Mouse (Mus musculus) neural tube, embryonic 15.5 days (tissue): ENCODE measurements around the gene Gadd45g. TPM values are rescaled to one million over a fixed set of nuclear protein-coding genes. Genes with fewer than 3 reads are reported as not detected.

Source experiments
- ATAC-seq: fragments of 200-750 bp; cut with Nextera tagmentation; 2 replicates; pipeline ENCODE4 v1.8.0; 2017; ENCODE audit warnings: mild to moderate bottlenecking, moderate TSS enrichment, moderate library complexity; ENCODE audit not compliant: low FRiP score
- H3K27ac ChIP-seq: fragments of 300-500 bp; sonication (generic); replicated peaks from 2 replicates; pipeline ENCODE4 v1.5.1; 2015; ENCODE audit warnings: mild to moderate bottlenecking, inconsistent platforms
- H3K27me3 ChIP-seq: fragments of 300-500 bp; sonication (generic); replicated peaks from 2 replicates; pipeline ENCODE4 v1.6.1; 2015; ENCODE audit warnings: inconsistent platforms
- H3K36me3 ChIP-seq: fragments of 300-500 bp; sonication (generic); 2 replicates; pipeline ENCODE4 v1.6.1; 2015; ENCODE audit warnings: inconsistent platforms
- H3K4me1 ChIP-seq: fragments of 300-500 bp; sonication (generic); 2 replicates; pipeline ENCODE4 v1.6.1; 2015; ENCODE audit warnings: inconsistent platforms
- H3K4me2 ChIP-seq: fragments of 300-500 bp; sonication (generic); 2 replicates; pipeline ENCODE4 v1.6.1; 2015; ENCODE audit warnings: inconsistent platforms, mild to moderate bottlenecking, moderate library complexity
- H3K4me3 ChIP-seq: fragments of 300-500 bp; sonication (generic); replicated peaks from 2 replicates; pipeline ENCODE4 v1.5.1; 2015; ENCODE audit warnings: mild to moderate bottlenecking, inconsistent platforms
- H3K9ac ChIP-seq: fragments of 300-500 bp; sonication (generic); replicated peaks from 2 replicates; pipeline ENCODE4 v1.6.1; 2015; ENCODE audit warnings: mild to moderate bottlenecking, inconsistent platforms
- H3K9me3 ChIP-seq: fragments of 300-500 bp; sonication (generic); replicated peaks from 2 replicates; pipeline ENCODE4 v1.6.1; 2016; ENCODE audit warnings: inconsistent platforms
- WGBS: fragments of 180-500 bp; shearing (Covaris S2); methylation state at CpG from one replicate; pipeline ENCODE4 v1.1.7; 2015; ENCODE audit warnings: mixed read lengths; 5-methylcytosine and 5-hydroxymethylcytosine counted together
- polyA plus RNA-seq: library from polyadenylated mRNA; unstranded; fragments of >200 nt; fragmentation: Nextera tagmentation; extraction: Ambion mirVana; gene quantifications from 2 replicates; pipeline ENCODE4 v1.2.1, GENCODE M21; 2015

The Gadd45g gene
- polyA plus RNA-seq, 1 experiment from 2014 or later = 35.4 TPM

GRCm38 (mm10) chr13:51876131-51876530 lies 29.7 kb downstream of the Gadd45g start:
- no peaks in the 10 kb centered on the region for H3K36me3 ChIP-seq
- H3K4me1 ChIP-seq = no peaks in the 10 kb centered on the region
- no peak overlapping the region for H3K27ac ChIP-seq
- WGBS = 74% methylated on average over 12 of the region's 12 CpGs
- no peaks in the 10 kb centered on the region for H3K9me3 ChIP-seq
- no peak for ATAC-seq
- H3K9ac ChIP-seq = no peak overlapping the region
- no peaks in the 10 kb centered on the region for H3K27me3 ChIP-seq
- H3K4me2 ChIP-seq = no peak overlapping the region
- no peak overlapping the region for H3K4me3 ChIP-seq

GRCm38 (mm10) chr13:51878806-51879205 lies 32.3 kb downstream of the Gadd45g start:
- Histone ChIP-seq H3K4me1 (no peaks in the 10 kb centered on the region), H3K4me3 (no peak overlapping the region), H3K27me3 (no peaks in the 10 kb centered on the region), H3K36me3 (no peaks in the 10 kb centered on the region), H3K4me2 (no peak overlapping the region), H3K9ac (no peak overlapping the region), H3K27ac (no peak overlapping the region), H3K9me3 (no peaks in the 10 kb centered on the region)
- WGBS = 41% methylated on average over 8 of the region's 8 CpGs
- ATAC-seq = no peak

GRCm38 (mm10) chr13:51879571-51879970 lies 33.1 kb downstream of the Gadd45g start:
- Histone ChIP-seq H3K9ac (no peak overlapping the region), H3K4me2 (no peak overlapping the region), H3K4me1 (no peaks in the 10 kb centered on the region), H3K27ac (no peak overlapping the region), H3K9me3 (no peaks in the 10 kb centered on the region), H3K36me3 (no peaks in the 10 kb centered on the region), H3K4me3 (no peak overlapping the region), H3K27me3 (no peaks in the 10 kb centered on the region)
- WGBS = 86% methylated on average over 3 of the region's 3 CpGs
- ATAC-seq = no peak

- Histone ChIP-seq H3K27ac (no peak overlapping the region), H3K4me1 (no peaks in the 10 kb centered on the region), H3K4me2 (no peak overlapping the region), H3K4me3 (no peak overlapping the region), H3K9me3 (no peaks in the 10 kb centered on the region), H3K27me3 (no peaks in the 10 kb centered on the region), H3K36me3 (no peaks in the 10 kb centered on the region), H3K9ac (no peak overlapping the region)
- 82% methylated on average over 4 of the region's 4 CpGs for WGBS
- no peak for ATAC-seq
Observed at GRCm38 (mm10) chr13:51880019-51880418, 33.5 kb downstream of the Gadd45g start.

- 75% methylated on average over 11 of the region's 11 CpGs for WGBS
- Histone ChIP-seq H3K4me1 (no peaks in the 10 kb centered on the region), H3K36me3 (no peaks in the 10 kb centered on the region), H3K4me3 (no peak overlapping the region), H3K9me3 (no peaks in the 10 kb centered on the region), H3K27ac (no peak overlapping the region), H3K27me3 (no peaks in the 10 kb centered on the region), H3K9ac (no peak overlapping the region), H3K4me2 (no peak overlapping the region)
- no peak for ATAC-seq
Observed at GRCm38 (mm10) chr13:51881271-51882128, 35.0 kb downstream of the Gadd45g start.

GRCm38 (mm10) chr13:51882218-51882617 lies 35.7 kb downstream of the Gadd45g start:
- no peaks in the 10 kb centered on the region for H3K36me3 ChIP-seq
- H3K4me2 ChIP-seq = no peak overlapping the region
- H3K4me1 ChIP-seq = no peaks in the 10 kb centered on the region
- H3K27ac ChIP-seq = no peak overlapping the region
- no peak for ATAC-seq
- no peaks in the 10 kb centered on the region for H3K27me3 ChIP-seq
- H3K9ac ChIP-seq = no peak overlapping the region
- 80% methylated on average over 3 of the region's 3 CpGs for WGBS
- no peak overlapping the region for H3K4me3 ChIP-seq
- no peaks in the 10 kb centered on the region for H3K9me3 ChIP-seq

GRCm38 (mm10) chr13:51884250-51884649 lies 37.8 kb downstream of the Gadd45g start:
- Histone ChIP-seq H3K4me2 (no peak overlapping the region), H3K9ac (no peak overlapping the region)
- WGBS = 76% methylated on average over 5 of the region's 5 CpGs

GRCm38 (mm10) chr13:51885594-51885993 lies 39.1 kb downstream of the Gadd45g start:
- WGBS = 90% methylated on average over 10 of the region's 10 CpGs
- Histone ChIP-seq H3K27ac (no peak overlapping the region), H3K4me1 (no peaks in the 10 kb centered on the region), H3K36me3 (no peaks in the 10 kb centered on the region), H3K9me3 (no peaks in the 10 kb centered on the region), H3K9ac (no peak overlapping the region), H3K4me3 (no peak overlapping the region), H3K27me3 (no peaks in the 10 kb centered on the region), H3K4me2 (no peak overlapping the region)
- ATAC-seq = no peak

More at GRCm38 (mm10) chr13:51884250-51884649, 37.8 kb downstream of the Gadd45g start:
- Histone ChIP-seq H3K27me3 (no peaks in the 10 kb centered on the region), H3K9me3 (no peaks in the 10 kb centered on the region), H3K4me1 (no peaks in the 10 kb centered on the region), H3K36me3 (no peaks in the 10 kb centered on the region), H3K27ac (no peak overlapping the region), H3K4me3 (no peak overlapping the region)
- no peak for ATAC-seq

GRCm38 (mm10) chr13:51886085-51886484 lies 39.6 kb downstream of the Gadd45g start:
- no peak overlapping the region for H3K4me2 ChIP-seq
- no peak for ATAC-seq

GRCm38 (mm10) chr13:51886723-51887122 lies 40.2 kb downstream of the Gadd45g start:
- H3K27me3 ChIP-seq = no peaks in the 10 kb centered on the region
- 59% methylated on average over 10 of the region's 10 CpGs for WGBS
- H3K4me1 ChIP-seq = no peaks in the 10 kb centered on the region
- H3K4me2 ChIP-seq = no peak overlapping the region
- no peaks in the 10 kb centered on the region for H3K9me3 ChIP-seq
- H3K4me3 ChIP-seq = no peak overlapping the region
- no peak for ATAC-seq
- no peak overlapping the region for H3K27ac ChIP-seq
- no peak overlapping the region for H3K9ac ChIP-seq
- H3K36me3 ChIP-seq = no peaks in the 10 kb centered on the region

More at GRCm38 (mm10) chr13:51886085-51886484, 39.6 kb downstream of the Gadd45g start:
- no peaks in the 10 kb centered on the region for H3K9me3 ChIP-seq
- no peak overlapping the region for H3K4me3 ChIP-seq
- no peaks in the 10 kb centered on the region for H3K27me3 ChIP-seq
- no peaks in the 10 kb centered on the region for H3K4me1 ChIP-seq
- 81% methylated on average over 6 of the region's 6 CpGs for WGBS
- H3K36me3 ChIP-seq = no peaks in the 10 kb centered on the region
- H3K27ac ChIP-seq = no peak overlapping the region
- no peak overlapping the region for H3K9ac ChIP-seq

GRCm38 (mm10) chr13:51888426-51888825 lies 41.9 kb downstream of the Gadd45g start:
- Histone ChIP-seq H3K36me3 (no peaks in the 10 kb centered on the region), H3K27me3 (no peaks in the 10 kb centered on the region), H3K4me1 (no peaks in the 10 kb centered on the region), H3K4me3 (no peak overlapping the region), H3K4me2 (no peak overlapping the region), H3K9me3 (no peaks in the 10 kb centered on the region), H3K9ac (no peak overlapping the region), H3K27ac (no peak overlapping the region)
- ATAC-seq = no peak
- WGBS = 71% methylated on average over 2 of the region's 2 CpGs

GRCm38 (mm10) chr13:51891825-51892532 lies 45.5 kb downstream of the Gadd45g start:
- Histone ChIP-seq H3K4me2 (no peak overlapping the region), H3K27me3 (no peaks in the 10 kb centered on the region), H3K36me3 (no peaks in the 10 kb centered on the region), H3K9me3 (no peaks in the 10 kb centered on the region), H3K4me1 (no peaks in the 10 kb centered on the region), H3K9ac (no peak overlapping the region), H3K4me3 (no peak overlapping the region), H3K27ac (no peak overlapping the region)
- no peak for ATAC-seq
- WGBS = 97% methylated on average over 6 of the region's 6 CpGs
